Mouse (Mus musculus) urinary bladder, postnatal 14 days (tissue): ENCODE results near the gene Rpl22l1.
"Not testable (repeated sequence)": the region's sequence is repeated elsewhere in the genome, so short reads cannot be mapped to it uniquely, and the experiment has no call there.

Source experiments
- DNase-seq: peaks from one replicate; pipeline ENCODE4 v3.0.0; 2021; ENCODE audit warnings: low spot score

Rpl22l1 gene

GRCm38 (mm10) chr3:28841886-28842649 is 36.8 kb downstream of the Rpl22l1 start:
- DNase-seq: no peak

GRCm38 (mm10) chr3:28843231-28843630 is 38.0 kb downstream of the Rpl22l1 start:
- no peak for DNase-seq

DNA sequence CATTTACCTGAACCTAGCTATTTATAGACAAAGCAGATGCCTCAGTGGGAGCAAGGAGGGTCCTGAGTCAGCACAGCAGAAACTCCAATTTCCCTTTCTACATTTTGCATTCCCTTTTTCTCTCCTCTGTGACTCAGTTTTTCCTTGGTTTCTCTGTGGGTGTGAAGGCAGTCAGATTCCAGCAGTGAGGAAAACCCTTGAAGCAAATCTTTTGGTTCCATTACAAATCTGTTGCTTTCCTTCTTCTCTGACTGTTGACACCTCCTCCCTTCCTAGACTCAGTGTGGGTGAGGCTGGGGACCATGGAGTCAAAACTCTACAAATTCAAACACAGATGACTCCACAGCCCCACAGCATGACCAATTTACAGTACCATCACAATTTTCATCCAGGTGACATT is 41.9 kb downstream of the Rpl22l1 start:
- DNase-seq: no peak

- DNase-seq: not testable (repeated sequence)
Measured at GRCm38 (mm10) chr3:28852174-28852573, 46.9 kb downstream of the Rpl22l1 start.
